17 mouse cellular contexts compared by ENCODE assay signal in the genomic region with DNA sequence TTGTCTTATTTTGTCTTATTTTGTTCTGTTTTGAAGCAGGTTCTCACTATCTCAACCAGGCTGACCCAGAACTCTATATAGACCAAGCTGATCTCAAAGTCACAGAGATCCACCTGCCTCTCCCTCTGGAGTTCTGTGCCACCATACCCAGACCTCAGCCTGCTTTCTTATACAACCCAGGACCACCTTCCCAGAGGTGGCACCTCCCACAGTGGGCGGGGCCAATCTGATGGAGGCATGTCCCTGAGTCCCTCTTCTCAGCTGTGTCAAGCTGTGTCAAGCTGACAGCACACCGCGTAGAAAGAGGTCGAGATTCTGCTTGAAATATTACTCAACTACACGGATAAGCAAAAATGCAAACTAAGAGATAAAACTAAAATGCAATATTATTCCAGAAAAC. TPM values are rescaled to one million over a fixed set of nuclear protein-coding genes. Genes with fewer than 3 reads are reported as not detected.
DNase-seq lines count a peak whose midpoint lies in the region; ATAC-seq and TF ChIP-seq lines count a peak whose summit lies in the region.
"Had no signal": no experiment of that assay in that cellular context is flagged by ENCODE, and none has a peak within 500 bp of the region (broad histone marks: within the 10 kb centered on the region; RNA-seq: fewer than 3 reads in every experiment).

No protein-coding gene starts in this region.

- no peak overlapping the region for H3K9ac ChIP-seq in kidney, embryonic 14.5 days (ENCODE audit: low read depth, low read length)
- no peak overlapping the region for H3K9ac ChIP-seq in MEL (ENCODE audit: control insufficient read depth, low read depth, low read length, poor library complexity, severe bottlenecking)
- H3K9ac ChIP-seq: hindbrain, embryonic 15.5 days had no signal

- H3K9me3 ChIP-seq in kidney, embryonic 14.5 days (ENCODE audit: control insufficient read depth, low read length), result no peaks in the 10 kb centered on the region
- no peaks in the 10 kb centered on the region for H3K9me3 ChIP-seq in MEL (replicated peaks; ENCODE audit: insufficient read depth, low read length)
- H3K9me3 ChIP-seq: heart, embryonic 10.5 days; hindbrain, embryonic 15.5 days had no signal

- no peak for TF ChIP-seq POLR2A in MEL (IDR thresholded peaks at IDR 0.05; ENCODE audit: control insufficient read depth in 1 of 2, insufficient read depth in 1 of 2, low read depth in 1 of 2, low read length in 2 of 2, poor library complexity in 1 of 2)

- H3K4me2 ChIP-seq in kidney, embryonic 14.5 days (replicated peaks; ENCODE audit: low read depth, low read length), result no peak overlapping the region
- H3K4me2 ChIP-seq: hindbrain, embryonic 15.5 days had no signal

- no peak overlapping the region for H3K27ac ChIP-seq in kidney, embryonic 14.5 days (ENCODE audit: low read depth, low read length)
- H3K27ac ChIP-seq in MEL (ENCODE audit: control insufficient read depth, low read depth, low read length), result no peak overlapping the region
- H3K27ac ChIP-seq: gastrocnemius, adult 2 months; heart, embryonic 10.5 days; hindbrain, embryonic 15.5 days had no signal

- TF ChIP-seq RAD21 in MEL (IDR thresholded peaks at IDR 0.05; ENCODE audit: low read depth, low read length), result no peak

- DNase-seq in kidney, postnatal 10 days, result peak; percentile 35
- DNase-seq in testis, postnatal 10 days (ENCODE audit: low spot score), result peak; percentile 67
- no peak for DNase-seq in testis, postnatal 14 days (ENCODE audit: low spot score)
- DNase-seq in MEL (ENCODE audit: low read depth, low spot score), result peak; percentile 54
- peak; percentile 71 for DNase-seq in thymus, postnatal 4 days
- no peak for DNase-seq in left cerebral cortex, adult 18-20 months (ENCODE audit: low spot score in 2 of 2)
- DNase-seq: adrenal gland, adult 8-10 months; cerebellum, adult 2 months; gastrocnemius, adult 2 months; heart, postnatal 14 days; kidney, adult 11 months; right cerebral cortex, postnatal 4 days had no signal

- no peaks in the 10 kb centered on the region for H3K27me3 ChIP-seq in kidney, embryonic 14.5 days (ENCODE audit: control insufficient read depth, insufficient read depth, low read length)
- H3K27me3 ChIP-seq in MEL (ENCODE audit: control insufficient read depth in 1 of 2, insufficient read depth in 2 of 2, low read length in 2 of 2), result no peaks in the 10 kb centered on the region
- H3K27me3 ChIP-seq: hindbrain, embryonic 15.5 days had no signal

- H3K4me1 ChIP-seq in kidney, embryonic 14.5 days (ENCODE audit: control insufficient read depth, insufficient read depth, low read length), result 0 out of 2 replicates have a peak, but pooled peaks cover 5% of the 10 kb centered on the region
- H3K4me1 ChIP-seq in MEL (ENCODE audit: control insufficient read depth in 1 of 2, insufficient read depth in 2 of 2, low read length in 2 of 2), result peaks cover 3 to 9% of the 10 kb centered on the region in 2 experiments; a peak in 3 of 4 replicates

- H3K4me3 ChIP-seq in kidney, embryonic 14.5 days (ENCODE audit: low read length), result no peak overlapping the region
- H3K4me3 ChIP-seq in MEL (ENCODE audit: control insufficient read depth in 1 of 2, insufficient read depth in 1 of 2, low read depth in 2 of 2, low read length in 2 of 2), result no peak overlapping the region
- H3K4me3 ChIP-seq: gastrocnemius, adult 2 months; heart, embryonic 10.5 days; hindbrain, embryonic 15.5 days had no signal

- WGBS in kidney, embryonic 14.5 days, result 37% methylated on average over 5 of the region's 5 CpGs

- TF ChIP-seq CTCF in MEL (IDR thresholded peaks at IDR 0.05 in 2 of 3, conservative IDR thresholded peaks at IDR 0.05 in 1 of 3; ENCODE audit: control insufficient read depth in 1 of 3, insufficient read depth in 1 of 3, low read depth in 2 of 3, low read length in 3 of 3, poor library complexity in 1 of 3, severe bottlenecking in 1 of 3), result no peak

- no peak for ATAC-seq in kidney, embryonic 14.5 days (ENCODE audit: low FRiP score, low TSS enrichment)
- ATAC-seq: forebrain, embryonic 16.5 days; midbrain, embryonic 16.5 days had no signal

- H3K36me3 ChIP-seq in kidney, embryonic 14.5 days (ENCODE audit: control insufficient read depth, insufficient read depth, low read length), result no peaks in the 10 kb centered on the region
- H3K36me3 ChIP-seq in MEL (ENCODE audit: control insufficient read depth in 1 of 2, insufficient read depth in 2 of 2, low read length in 2 of 2), result peaks cover 0 to 14% of the 10 kb centered on the region in 2 experiments; a peak in 2 of 4 replicates
- H3K36me3 ChIP-seq: heart, embryonic 10.5 days; hindbrain, embryonic 15.5 days had no signal

- no peak for TF ChIP-seq EP300 in MEL (IDR thresholded peaks at IDR 0.05; ENCODE audit: low read depth in 1 of 2, low read length in 2 of 2)

- peaks cover 8% of the 10 kb centered on the region for H3K79me2 ChIP-seq in MEL (ENCODE audit: control insufficient read depth, insufficient read depth, low read length, poor library complexity)

TF ChIP-seq in MEL, 35 proteins besides CTCF, POLR2A, EP300 and RAD21:
- TF ChIP-seq MEF2A (IDR thresholded peaks at IDR 0.05; ENCODE audit: extremely low read depth, insufficient replicate concordance, low read depth, low read length, poor library complexity, severe bottlenecking) (no peak), POLR2AphosphoS2 (IDR thresholded peaks at IDR 0.05; ENCODE audit: low read length) (no peak), ZNF384 (IDR thresholded peaks at IDR 0.05; ENCODE audit: low read depth, low read length) (no peak), USF2 (IDR thresholded peaks at IDR 0.05; ENCODE audit: borderline replicate concordance in 1 of 2, insufficient read depth in 1 of 2, low read depth in 1 of 2, low read length in 2 of 2) (no peak), TAL1 (IDR thresholded peaks at IDR 0.05; ENCODE audit: low read length) (no peak), RCOR1 (IDR thresholded peaks at IDR 0.05; ENCODE audit: low read depth, low read length) (no peak)
TF ChIP-seq in MEL: peak in this region for 0.

RNA-seq across cellular contexts. Expression of a gene that starts 3.1 kb away (rescaled TPM):
- 22.7 and 26.8 TPM in 2 replicates for polyA plus RNA-seq in kidney, embryonic 14.5 days (2014; fragmentation: Nextera tagmentation; extraction: Ambion mirVana)
- total RNA-seq in MEL (2012; rRNA removed), result 23.0 and 23.9 TPM in 2 replicates
- polyA plus RNA-seq in MEL (2012; ENCODE audit: insufficient read depth in 1 of 2, insufficient read length in 2 of 2, low read depth in 1 of 2, low replicate concordance in 2 of 2, missing spikeins in 1 of 2), result 10 to 100 TPM in 1 of 2 experiments, not detected in 1; 26.1 TPM
- total RNA-seq in left cerebral cortex, adult 18-20 months (2021), result 10 to 100 TPM in 1 of 2 experiments, 1 to 10 TPM in 1; 8.9 to 11.6 TPM

Comparison
In these comparisons a context has a peak if more than half of its experiments do, and no peak if none do; other contexts are left out.
1. DNase-seq: peak in kidney, postnatal 10 days (single experiment), testis, postnatal 10 days (single experiment), MEL (single experiment) and thymus, postnatal 4 days (single experiment); none in testis, postnatal 14 days (single experiment) and left cerebral cortex, adult 18-20 months (0 of 2).